Mouse (Mus musculus) erythroblast, embryonic 14.5 days (primary cell): ENCODE data around the gene Cebpa.

ENCODE experiments used
- GATA1 ChIP-seq: IDR thresholded peaks from 2 replicates; pipeline ENCODE4 v1.6.1; 2012; ENCODE audit warnings: low read length, inconsistent platforms, mixed read lengths
- TAL1 ChIP-seq: IDR thresholded peaks from 3 replicates; pipeline ENCODE4 v1.6.1; 2012; ENCODE audit warnings: low read length, inconsistent platforms, mixed read lengths

DNA sequence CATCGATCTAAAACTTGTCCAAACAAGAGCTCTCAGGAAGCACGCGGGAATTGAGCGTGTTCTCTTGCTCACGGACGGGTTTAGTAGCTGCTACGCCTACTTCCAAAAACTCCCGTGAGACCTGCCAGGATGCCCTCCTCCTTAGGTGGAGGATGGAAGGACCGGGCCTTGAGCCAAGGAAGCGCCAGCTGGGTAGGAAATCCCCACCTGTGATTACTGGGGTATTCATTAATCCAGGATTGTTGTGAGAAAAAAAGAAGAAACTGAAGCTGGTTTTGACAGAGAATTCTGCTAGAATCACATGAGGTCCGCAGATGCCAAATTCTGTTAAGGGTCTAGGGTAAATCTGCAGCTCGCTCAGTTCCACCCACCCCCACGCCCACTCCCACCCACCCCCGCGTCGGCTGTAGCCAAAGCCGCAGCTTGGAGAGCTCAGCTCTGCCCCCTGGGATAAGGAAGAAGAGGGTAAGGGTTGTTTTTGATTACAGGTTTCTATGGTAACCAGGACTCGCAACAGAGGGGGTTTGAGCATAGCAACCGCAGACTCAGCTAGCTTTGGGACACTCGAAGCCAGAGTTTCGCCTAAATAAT lies 32.7 kb upstream of the Cebpa start:
- no peak for TF ChIP-seq GATA1
- no peak for TF ChIP-seq TAL1
